Mouse (Mus musculus): ENCODE results near the gene Wdr12. TPM values are rescaled to one million over a fixed set of nuclear protein-coding genes. Genes with fewer than 3 reads are reported as not detected.

Gene Wdr12
- 104 and 107 TPM in 2 replicates for polyA plus RNA-seq (2014; fragmentation: Nextera tagmentation; extraction: Ambion mirVana)

DNA sequence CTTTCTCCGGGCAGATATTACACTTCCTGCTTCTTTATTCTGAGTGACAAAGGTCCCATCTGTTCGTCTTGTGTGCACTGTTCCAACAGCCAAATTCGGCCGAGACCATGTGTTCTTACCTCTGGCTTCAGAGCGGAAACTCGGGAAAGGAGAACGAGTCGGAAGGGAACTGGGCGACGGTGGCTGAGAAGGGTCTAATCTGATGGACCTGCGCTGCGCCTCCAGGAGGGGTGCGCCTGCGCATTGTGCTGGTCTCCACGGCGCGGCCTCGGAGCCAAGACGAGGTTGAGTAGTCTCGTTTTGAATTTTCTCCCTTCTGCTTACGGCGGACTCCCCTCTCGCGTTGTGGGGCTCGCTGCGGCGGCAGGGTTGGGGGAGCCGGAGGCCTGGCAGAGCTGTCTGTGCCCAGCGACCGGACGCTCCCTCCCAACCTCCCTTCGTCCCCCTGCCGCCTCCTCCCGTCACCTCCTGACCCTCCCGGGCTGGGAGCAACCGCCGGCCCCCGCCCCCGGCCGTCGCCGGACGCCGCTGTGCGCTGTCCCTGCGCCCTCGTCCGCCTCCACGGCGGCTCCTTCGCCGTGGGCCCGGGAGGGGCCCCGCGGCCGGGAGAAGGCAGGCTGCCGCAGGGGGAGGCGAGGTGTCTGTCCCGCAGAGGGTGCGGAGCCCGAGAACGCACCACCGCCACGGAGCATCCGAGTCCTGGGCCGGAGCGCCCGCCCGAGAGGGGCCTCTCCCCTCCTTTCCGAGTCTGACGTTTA lies at the start of gene Wdr12, which contains the start of gene Carf:
TSS of gene Wdr12 (minus strand) at position 622 of the 758 bp plus-strand sequence.
TSS of gene Carf (plus strand) at position 224 of the 758 bp plus-strand sequence.
- WGBS: under 1% methylated on average over 70 of the region's 71 CpGs
- H3K36me3 ChIP-seq (ENCODE audit: control insufficient read depth, insufficient read depth, low read length): peaks cover 9% of the 10 kb centered on the region; the same call in 1 of the 2 replicates
- H3K9me3 ChIP-seq (ENCODE audit: control insufficient read depth, low read length): no peaks in the 10 kb centered on the region
- H3K4me1 ChIP-seq (replicated peaks; ENCODE audit: control insufficient read depth, insufficient read depth, low read length): peaks cover 3% of the 10 kb centered on the region; the same call in 1 of the 2 replicates
- DNase-seq (ENCODE audit: low spot score): peak; percentile 95
- peak within 1 kb of the TSS; percentile 85 for H3K9ac ChIP-seq (ENCODE audit: low read depth, low read length)
- peak within 1 kb of the TSS; percentile 76 for H3K4me3 ChIP-seq (ENCODE audit: low read depth, low read length)
- H3K27me3 ChIP-seq (replicated peaks; ENCODE audit: control insufficient read depth, insufficient read depth, low read length): no peaks in the 10 kb centered on the region
- H3K27ac ChIP-seq (ENCODE audit: low read depth, low read length): peak within 1 kb of the TSS; percentile 96
- peak within 1 kb of the TSS; percentile 79 for H3K4me2 ChIP-seq
- peak; percentile 95 for ATAC-seq (replicated peaks; ENCODE audit: low FRiP score)

- Histone ChIP-seq H3K4me3 (ENCODE audit: low read depth, low read length) (no peak overlapping the region), H3K9ac (ENCODE audit: low read depth, low read length) (no peak overlapping the region), H3K36me3 (ENCODE audit: control insufficient read depth, insufficient read depth, low read length) (no peaks in the 10 kb centered on the region; the same call in 1 of the 2 replicates), H3K27ac (ENCODE audit: low read depth, low read length) (no peak overlapping the region), H3K9me3 (ENCODE audit: control insufficient read depth, low read length) (no peaks in the 10 kb centered on the region), H3K27me3 (replicated peaks; ENCODE audit: control insufficient read depth, insufficient read depth, low read length) (no peaks in the 10 kb centered on the region), H3K4me1 (replicated peaks; ENCODE audit: control insufficient read depth, insufficient read depth, low read length) (no peaks in the 10 kb centered on the region), H3K4me2 (no peak overlapping the region)
- no peak for ATAC-seq (replicated peaks; ENCODE audit: low FRiP score)
- no peak for DNase-seq (ENCODE audit: low spot score)
- 68% methylated on average over 9 of the region's 9 CpGs for WGBS
Observed at GRCm38 (mm10) chr1:60137346-60137745, 38.9 kb upstream of the Wdr12 start.

DNA sequence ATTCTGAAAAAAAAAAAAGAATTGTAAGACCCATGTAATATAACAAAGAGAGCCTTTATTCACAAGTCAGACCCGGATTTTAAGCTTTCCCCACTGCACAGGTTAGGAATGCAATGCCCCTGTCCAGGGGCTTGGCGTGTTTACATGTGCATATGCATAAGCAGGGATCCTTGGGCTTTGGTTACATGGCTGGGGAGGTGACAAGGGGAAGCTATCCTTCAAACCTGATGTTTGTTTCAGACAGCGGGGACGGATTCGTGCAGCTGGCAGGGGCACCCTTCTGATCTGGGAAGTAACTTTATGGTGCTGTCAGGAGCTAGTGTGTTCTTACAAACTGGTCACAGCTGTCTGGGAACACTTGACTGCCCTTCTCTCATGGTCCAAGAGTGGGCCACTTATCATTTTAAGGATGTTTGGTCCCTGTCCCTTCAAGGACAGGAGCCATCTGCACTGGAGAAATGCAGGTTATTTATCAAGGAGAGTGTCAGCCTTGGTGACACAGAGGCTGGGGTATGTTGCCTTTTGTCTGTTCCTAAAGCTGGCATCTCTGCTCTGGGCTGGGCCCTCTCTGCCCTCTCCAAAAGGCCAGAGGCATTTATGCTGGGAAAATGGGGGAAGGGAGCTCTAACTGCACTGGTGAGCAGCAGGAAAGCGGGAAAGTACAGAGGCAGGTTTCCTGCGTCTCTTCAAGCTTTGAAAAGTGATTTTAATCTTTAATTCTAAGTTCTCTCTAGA lies 19.4 kb upstream of the Wdr12 start:
- DNase-seq (ENCODE audit: low spot score): no peak
- Histone ChIP-seq H3K4me2 (no peak overlapping the region), H3K9ac (ENCODE audit: low read depth, low read length) (no peak overlapping the region), H3K4me3 (ENCODE audit: low read depth, low read length) (no peak overlapping the region), H3K9me3 (ENCODE audit: control insufficient read depth, low read length) (no peaks in the 10 kb centered on the region), H3K36me3 (ENCODE audit: control insufficient read depth, insufficient read depth, low read length) (no peaks in the 10 kb centered on the region), H3K27ac (ENCODE audit: low read depth, low read length) (no peak overlapping the region), H3K27me3 (replicated peaks; ENCODE audit: control insufficient read depth, insufficient read depth, low read length) (no peaks in the 10 kb centered on the region), H3K4me1 (replicated peaks; ENCODE audit: control insufficient read depth, insufficient read depth, low read length) (no peaks in the 10 kb centered on the region)
- ATAC-seq (replicated peaks; ENCODE audit: low FRiP score): no peak
- 81% methylated on average over 7 of the region's 7 CpGs for WGBS

GRCm38 (mm10) chr1:60104582-60104981 lies 6.1 kb upstream of the Wdr12 start:
- Histone ChIP-seq H3K27ac (ENCODE audit: low read depth, low read length) (no peak overlapping the region), H3K4me2 (no peak overlapping the region), H3K9ac (ENCODE audit: low read depth, low read length) (no peak overlapping the region), H3K4me1 (replicated peaks; ENCODE audit: control insufficient read depth, insufficient read depth, low read length) (no peaks in the 10 kb centered on the region), H3K9me3 (ENCODE audit: control insufficient read depth, low read length) (no peaks in the 10 kb centered on the region), H3K27me3 (replicated peaks; ENCODE audit: control insufficient read depth, insufficient read depth, low read length) (no peaks in the 10 kb centered on the region), H3K4me3 (ENCODE audit: low read depth, low read length) (no peak overlapping the region), H3K36me3 (ENCODE audit: control insufficient read depth, insufficient read depth, low read length) (peaks cover 3% of the 10 kb centered on the region; the same call in 1 of the 2 replicates)
- ATAC-seq (replicated peaks; ENCODE audit: low FRiP score) (no peak), DNase-seq (ENCODE audit: low spot score) (no peak)
- 92% methylated on average over 1 of the region's 1 CpGs for WGBS

GRCm38 (mm10) chr1:60098839-60099238 lies 394 bp upstream of the Wdr12 start:
- H3K9me3 ChIP-seq (ENCODE audit: control insufficient read depth, low read length): no peaks in the 10 kb centered on the region
- peaks cover 3% of the 10 kb centered on the region; the same call in 1 of the 2 replicates for H3K4me1 ChIP-seq (replicated peaks; ENCODE audit: control insufficient read depth, insufficient read depth, low read length)
- ATAC-seq (replicated peaks; ENCODE audit: low FRiP score) (no peak), DNase-seq (ENCODE audit: low spot score) (no peak)
- H3K4me3 ChIP-seq (ENCODE audit: low read depth, low read length): peak overlapping the region; percentile 76
- no peak overlapping the region; the same call in 1 of the 2 replicates for H3K27ac ChIP-seq (ENCODE audit: low read depth, low read length)
- peaks cover 6% of the 10 kb centered on the region; the same call in 1 of the 2 replicates for H3K36me3 ChIP-seq (ENCODE audit: control insufficient read depth, insufficient read depth, low read length)
- H3K9ac ChIP-seq (ENCODE audit: low read depth, low read length): peak overlapping the region; percentile 85
- no peaks in the 10 kb centered on the region for H3K27me3 ChIP-seq (replicated peaks; ENCODE audit: control insufficient read depth, insufficient read depth, low read length)
- 11% methylated on average over 9 of the region's 9 CpGs for WGBS
- peak overlapping the region; percentile 79 for H3K4me2 ChIP-seq

GRCm38 (mm10) chr1:60097277-60098023 lies 995 bp downstream of the Wdr12 start:
- under 1% methylated on average over 25 of the region's 25 CpGs for WGBS

GRCm38 (mm10) chr1:60096572-60097276 lies 1.7 kb downstream of the Wdr12 start:
- Histone ChIP-seq H3K9me3 (ENCODE audit: control insufficient read depth, low read length) (no peaks in the 10 kb centered on the region), H3K4me1 (replicated peaks; ENCODE audit: control insufficient read depth, insufficient read depth, low read length) (peaks cover 3% of the 10 kb centered on the region; the same call in 1 of the 2 replicates), H3K4me2 (peak overlapping the region; percentile 79), H3K27me3 (replicated peaks; ENCODE audit: control insufficient read depth, insufficient read depth, low read length) (no peaks in the 10 kb centered on the region), H3K27ac (ENCODE audit: low read depth, low read length) (no peak overlapping the region; the same call in 1 of the 2 replicates), H3K4me3 (ENCODE audit: low read depth, low read length) (peak overlapping the region; percentile 76), H3K36me3 (ENCODE audit: control insufficient read depth, insufficient read depth, low read length) (peaks cover 17% of the 10 kb centered on the region), H3K9ac (ENCODE audit: low read depth, low read length) (peak overlapping the region; percentile 68)
- 5% methylated on average over 13 of the region's 13 CpGs for WGBS
- peak; percentile 37 for DNase-seq (ENCODE audit: low spot score)
- ATAC-seq (replicated peaks; ENCODE audit: low FRiP score): no peak

More at GRCm38 (mm10) chr1:60097277-60098023, 995 bp downstream of the Wdr12 start:
- ATAC-seq (replicated peaks; ENCODE audit: low FRiP score) (peak; percentile 84), DNase-seq (ENCODE audit: low spot score) (peak; percentile 62)
- Histone ChIP-seq H3K4me3 (ENCODE audit: low read depth, low read length) (peak overlapping the region; percentile 76), H3K27ac (ENCODE audit: low read depth, low read length) (peak overlapping the region; percentile 96), H3K27me3 (replicated peaks; ENCODE audit: control insufficient read depth, insufficient read depth, low read length) (no peaks in the 10 kb centered on the region), H3K4me1 (replicated peaks; ENCODE audit: control insufficient read depth, insufficient read depth, low read length) (peaks cover 3% of the 10 kb centered on the region; the same call in 1 of the 2 replicates), H3K9ac (ENCODE audit: low read depth, low read length) (peak overlapping the region; percentile 85), H3K4me2 (peak overlapping the region; percentile 79), H3K9me3 (ENCODE audit: control insufficient read depth, low read length) (no peaks in the 10 kb centered on the region), H3K36me3 (ENCODE audit: control insufficient read depth, insufficient read depth, low read length) (peaks cover 10% of the 10 kb centered on the region)
